Mouse (Mus musculus) gastrocnemius, adult 2 months (tissue): ENCODE measurements around the gene Dirc2. TPM values are rescaled to one million over a fixed set of nuclear protein-coding genes. Genes with fewer than 3 reads are reported as not detected.

Experiments used
- DNase-seq: peaks from one replicate; pipeline ENCODE4 v3.0.0; 2022
- H3K27ac ChIP-seq: fragments of 200-600 bp; 2 replicates; pipeline ENCODE4 v1.8.1; 2022; ENCODE audit warnings: mild to moderate bottlenecking
- H3K4me3 ChIP-seq: fragments of 200-600 bp; 2 replicates; pipeline ENCODE4 v1.8.1; 2022; ENCODE audit warnings: mild to moderate bottlenecking, moderate library complexity
- CTCF ChIP-seq: fragments of 200-600 bp; IDR thresholded peaks from 2 replicates; pipeline ENCODE4 v1.8.1; 2022; ENCODE audit warnings: antibody characterized with exemption, mild to moderate bottlenecking, moderate library complexity
- intact Hi-C: fragments of 180-260 bp; cut with DNase I; formaldehyde crosslinking; loops from one replicate; pipeline ENCODE4 v1.15.1; 2025
- total RNA-seq, 2 experiments: library from RNA; stranded (reverse); gene quantifications; 2 replicates each; pipeline ENCODE4 v1.2.3; 2021

The Dirc2 gene
- total RNA-seq, 2 experiments from 2014 or later, result 53.7 to 70.8 TPM

DNA sequence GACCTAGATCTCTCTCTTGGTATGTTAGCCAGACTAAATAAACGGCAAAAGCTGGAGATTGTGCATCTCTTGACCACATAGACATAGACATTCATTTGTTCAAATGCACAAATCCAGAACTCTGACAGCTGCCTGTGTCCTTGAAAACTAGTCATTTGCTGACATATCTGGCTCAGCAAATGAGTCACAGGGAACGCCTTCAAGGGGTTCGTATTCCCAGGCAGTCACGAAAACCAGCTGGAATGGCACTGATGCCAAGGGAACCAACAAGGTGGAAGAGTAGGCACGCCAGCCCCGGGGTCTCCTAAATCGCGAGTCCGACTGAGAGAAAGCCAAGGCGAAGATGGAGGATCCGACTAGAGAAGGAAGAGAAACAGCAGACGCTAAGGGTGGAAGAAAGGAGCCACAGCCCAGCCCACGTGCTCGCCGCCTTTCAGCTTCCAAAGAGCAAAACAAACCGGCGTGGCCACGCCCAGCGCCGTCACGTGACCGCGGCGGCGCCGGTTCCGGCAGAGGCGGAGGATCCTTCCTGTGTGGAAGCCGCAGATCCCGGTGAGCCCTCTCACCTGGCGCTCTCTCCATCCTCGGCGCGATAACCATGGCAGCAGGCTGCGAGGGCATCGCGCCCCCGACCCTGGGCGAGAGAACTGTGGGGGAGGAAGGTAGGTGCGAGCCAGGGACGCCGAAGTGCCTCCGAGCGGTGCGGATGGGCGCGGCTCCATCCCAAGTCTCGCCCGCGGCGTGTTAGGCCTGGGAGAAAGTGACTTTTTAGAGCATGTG lies 912 bp upstream of the Dirc2 start, which contains the start of gene Hspbap1:
Gene Hspbap1, plus strand, starts transcription at position 498 of the 780 bp plus-strand sequence.
- TF ChIP-seq CTCF, result no peak
- Histone ChIP-seq H3K27ac (peak within 1 kb of the TSS; percentile 97), H3K4me3 (peak within 1 kb of the TSS; percentile 76)
- peak; percentile 96 for DNase-seq
- intact Hi-C loops, result loop anchor here (2.0 to 5.0 kb wide), 3 partner anchors 21 to 47 kb away; no protein-coding TSS in a partner anchor

- DNase-seq, result no peak
- peak overlapping the region; percentile 76 for H3K4me3 ChIP-seq
- no peak for TF ChIP-seq CTCF
- H3K27ac ChIP-seq, result peak overlapping the region; percentile 97
- intact Hi-C loops, result loop anchor here (2.0 kb wide), 1 partner anchor 20 kb away; no protein-coding TSS in a partner anchor
Measured at GRCm38 (mm10) chr16:35768469-35768784, 729 bp downstream of the Dirc2 start.

DNA sequence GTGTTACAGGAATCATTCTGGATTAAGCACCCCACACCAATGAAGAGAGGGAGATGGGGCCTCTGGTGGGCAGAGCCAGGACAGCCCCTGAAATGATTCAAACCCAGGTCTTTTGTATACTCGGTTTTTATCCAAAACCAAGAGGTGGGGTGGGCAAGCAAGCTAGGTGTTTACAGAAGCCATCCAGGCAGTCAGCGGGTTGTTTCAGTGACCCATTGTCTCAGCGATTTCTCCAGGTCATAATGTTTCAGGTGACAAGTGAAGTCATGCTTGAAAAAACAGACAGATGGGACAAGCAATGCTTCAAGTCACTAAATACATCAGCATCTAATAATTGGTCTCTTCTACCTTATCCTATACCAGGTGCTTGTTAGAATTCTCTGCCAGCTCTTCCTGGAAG lies 2.8 kb downstream of the Dirc2 start:
- H3K4me3 ChIP-seq, result no peak overlapping the region
- intact Hi-C loops, result no loop called here
- TF ChIP-seq CTCF, result no peak
- no peak overlapping the region for H3K27ac ChIP-seq
- no peak for DNase-seq

DNA sequence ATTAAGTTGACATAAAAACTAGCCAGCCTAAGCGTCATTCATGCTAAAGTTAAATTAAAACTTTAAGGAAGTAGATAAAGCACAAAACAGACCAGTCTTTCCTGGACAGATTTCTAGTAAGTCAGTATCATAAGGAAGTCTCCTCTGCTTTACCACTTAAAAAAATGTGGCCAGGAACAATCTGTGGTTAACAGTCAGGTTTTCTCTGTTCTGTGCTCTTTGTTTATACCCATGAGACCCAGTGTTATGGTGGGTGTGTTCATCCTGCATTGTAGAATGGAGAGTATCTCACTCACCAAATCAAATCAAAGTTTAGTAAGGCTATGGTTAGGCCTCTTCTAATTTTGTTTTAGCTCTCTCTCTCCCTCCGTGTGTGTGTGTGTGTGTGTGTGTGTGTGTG lies 3.7 kb downstream of the Dirc2 start:
- TF ChIP-seq CTCF, result no peak
- Histone ChIP-seq H3K4me3 (no peak overlapping the region), H3K27ac (no peak overlapping the region)
- intact Hi-C loops, result no loop called here
- DNase-seq, result no peak

DNA sequence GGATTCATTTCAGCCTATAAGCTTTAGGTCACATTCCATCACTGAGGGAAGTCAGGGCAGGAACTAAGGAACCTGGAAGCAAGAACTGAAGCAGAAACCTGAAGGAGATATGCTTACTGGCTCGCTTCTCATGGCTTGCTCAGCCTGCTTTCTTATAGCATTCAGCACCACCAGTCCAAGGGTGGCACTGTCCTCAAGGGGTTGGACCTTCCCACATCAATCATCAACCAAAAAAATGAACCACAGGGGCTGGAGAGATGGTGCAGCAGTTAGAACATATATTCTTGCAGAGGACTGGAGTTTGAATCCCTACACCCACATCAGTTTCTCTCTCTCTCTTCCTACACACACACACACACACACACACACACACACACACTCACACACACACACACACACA lies 4.2 kb downstream of the Dirc2 start:
- Histone ChIP-seq H3K27ac (no peak overlapping the region), H3K4me3 (no peak overlapping the region)
- intact Hi-C loops, result no loop called here
- DNase-seq, result no peak
- TF ChIP-seq CTCF, result no peak

DNA sequence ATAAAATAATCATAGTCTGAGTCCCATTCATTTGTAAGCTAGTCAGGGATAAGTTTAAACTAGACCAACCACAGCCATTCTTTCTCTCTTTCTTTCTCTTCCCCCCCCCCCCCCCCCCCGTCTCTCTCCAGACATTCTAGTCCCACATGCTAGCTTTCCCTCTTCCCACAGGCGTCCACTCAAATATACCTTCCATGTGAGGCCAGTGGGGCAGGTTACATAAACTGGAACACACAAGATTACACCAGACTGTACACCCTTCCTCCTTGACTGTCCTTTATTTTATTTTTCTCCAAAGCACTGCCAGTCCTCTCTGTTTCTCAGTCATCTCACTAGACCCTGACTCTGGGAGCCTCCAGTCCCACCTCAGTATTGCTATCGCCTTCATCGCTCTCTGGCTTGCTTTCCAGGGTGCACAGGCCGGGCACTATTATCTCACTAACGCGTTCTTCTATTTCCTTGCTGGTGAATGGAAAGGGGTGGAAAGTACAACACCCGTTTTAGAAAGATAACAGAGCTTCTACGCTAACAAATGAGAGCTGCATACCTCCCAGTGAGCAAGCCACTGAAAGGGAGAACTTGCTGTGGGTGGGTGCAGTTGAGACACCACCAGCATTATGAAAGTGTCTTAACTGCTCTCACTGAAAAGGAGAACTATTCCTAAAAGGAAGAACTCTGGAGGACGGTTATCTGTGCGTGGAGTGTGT lies 5.4 kb downstream of the Dirc2 start:
- DNase-seq, result no peak
- H3K27ac ChIP-seq, result no peak overlapping the region
- intact Hi-C loops, result no loop called here
- TF ChIP-seq CTCF, result no peak
- no peak overlapping the region for H3K4me3 ChIP-seq

DNA sequence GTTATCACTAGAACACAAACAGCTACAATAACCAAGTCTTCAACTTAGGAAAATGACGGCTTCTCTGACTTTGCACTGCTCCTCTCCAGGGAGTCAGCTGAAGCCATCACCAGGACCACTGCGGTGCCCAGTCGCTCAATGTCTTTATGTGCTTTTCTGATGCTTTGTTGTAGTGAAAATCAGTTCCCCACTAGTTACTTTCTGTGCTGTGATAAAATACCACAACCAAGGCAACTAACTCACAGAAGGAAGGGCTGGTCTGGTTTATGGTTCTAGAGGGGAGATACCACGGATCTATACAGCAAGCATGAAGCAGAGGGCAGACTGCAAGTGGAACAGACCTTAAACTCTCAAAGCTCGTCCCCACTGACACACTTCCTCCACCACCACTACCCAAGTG lies 9.8 kb downstream of the Dirc2 start:
- Histone ChIP-seq H3K4me3 (no peak overlapping the region), H3K27ac (no peak overlapping the region)
- TF ChIP-seq CTCF, result no peak
- intact Hi-C loops, result no loop called here
- DNase-seq, result no peak

DNA sequence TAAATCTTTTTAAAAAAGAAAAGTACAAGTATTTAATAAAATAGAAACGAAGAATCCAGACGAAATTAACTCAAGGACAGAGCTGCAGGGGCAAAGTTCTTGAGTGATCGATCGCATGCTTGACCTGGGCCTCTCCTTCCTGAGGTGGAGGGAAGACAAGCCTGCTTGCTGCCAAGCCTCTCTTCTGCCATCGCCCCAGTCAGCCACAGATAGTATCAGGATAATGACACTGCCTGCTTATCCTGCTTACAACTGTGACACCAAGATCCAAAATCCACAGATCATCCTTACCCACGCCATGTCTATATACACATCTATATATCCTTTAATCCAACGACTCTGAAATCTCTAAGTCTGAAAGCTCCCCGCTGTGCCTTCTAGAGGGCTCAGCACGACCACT lies 12.5 kb downstream of the Dirc2 start:
- no peak for TF ChIP-seq CTCF
- Histone ChIP-seq H3K4me3 (no peak overlapping the region), H3K27ac (no peak overlapping the region)
- intact Hi-C loops, result no loop called here
- DNase-seq, result no peak

DNA sequence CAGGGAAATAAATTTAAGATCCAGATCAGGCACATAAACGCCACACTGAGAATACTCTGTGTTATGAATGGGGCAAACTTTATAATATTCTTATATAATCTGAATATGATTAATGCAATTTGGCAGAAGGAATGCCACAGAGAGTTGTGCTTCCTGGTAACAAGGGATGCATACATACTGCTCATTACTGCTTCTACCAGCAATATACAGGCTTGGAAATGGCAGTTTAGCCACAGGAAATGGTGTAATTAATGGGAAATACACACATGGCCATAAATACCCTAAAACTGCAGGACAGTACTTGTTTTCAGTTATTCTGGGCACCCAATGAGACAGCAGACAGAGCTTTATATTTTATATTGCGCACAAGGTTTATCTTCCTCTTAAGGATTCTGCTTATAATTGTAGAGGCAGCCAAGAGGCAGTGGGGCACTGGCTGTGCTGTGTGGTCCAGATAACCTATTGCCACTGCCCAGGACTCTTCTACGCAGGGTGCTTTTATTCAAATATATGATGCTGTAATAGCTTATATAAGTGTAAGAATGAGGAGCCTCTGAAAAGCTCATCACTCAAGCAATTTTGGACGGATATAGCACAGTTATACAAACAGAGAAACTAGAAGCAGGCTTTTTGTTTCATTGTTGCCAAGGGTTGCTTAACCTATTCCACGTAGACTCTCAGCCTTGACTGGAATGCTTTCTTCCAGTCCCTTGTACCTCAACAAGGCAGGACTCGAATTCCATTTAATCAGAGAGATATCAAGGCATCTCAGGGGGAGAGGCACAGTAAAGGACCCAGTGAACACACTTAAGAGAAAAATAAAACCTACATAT lies 13.4 kb downstream of the Dirc2 start:
- no peak for TF ChIP-seq CTCF
- intact Hi-C loops, result no loop called here

DNA sequence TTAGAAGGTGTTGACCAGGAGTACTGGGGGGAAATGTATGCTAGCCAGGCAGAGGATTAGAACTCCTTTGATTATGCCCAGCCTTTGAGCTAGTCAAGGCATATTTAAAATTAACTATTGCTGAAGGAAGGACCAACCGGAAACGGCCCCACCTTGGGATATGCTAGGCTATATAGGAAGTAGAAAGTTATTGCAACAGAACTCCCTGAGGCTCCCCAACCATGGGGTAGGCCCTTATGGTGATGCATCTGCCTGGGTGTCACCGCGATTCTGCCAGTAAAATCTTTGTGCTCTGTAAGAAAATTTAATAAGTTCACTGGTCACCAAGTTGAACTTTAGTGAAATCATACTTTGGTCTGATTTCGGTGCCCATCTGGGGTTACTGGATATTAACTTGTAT lies 15.2 kb downstream of the Dirc2 start:
- no peak overlapping the region for H3K27ac ChIP-seq
- no peak for DNase-seq
- no peak for TF ChIP-seq CTCF
- no peak overlapping the region for H3K4me3 ChIP-seq
- intact Hi-C loops, result no loop called here

More for the DNA sequence above, 13.4 kb downstream of the Dirc2 start:
- no peak for DNase-seq
- Histone ChIP-seq H3K27ac (peak overlapping the region; percentile 17; the same call in 1 of the 2 replicates), H3K4me3 (no peak overlapping the region)

- no peak overlapping the region for H3K27ac ChIP-seq
- H3K4me3 ChIP-seq, result no peak overlapping the region
- intact Hi-C loops, result no loop called here
- no peak for DNase-seq
- TF ChIP-seq CTCF, result no peak
Measured at GRCm38 (mm10) chr16:35751841-35752240, 17.3 kb downstream of the Dirc2 start.

DNA sequence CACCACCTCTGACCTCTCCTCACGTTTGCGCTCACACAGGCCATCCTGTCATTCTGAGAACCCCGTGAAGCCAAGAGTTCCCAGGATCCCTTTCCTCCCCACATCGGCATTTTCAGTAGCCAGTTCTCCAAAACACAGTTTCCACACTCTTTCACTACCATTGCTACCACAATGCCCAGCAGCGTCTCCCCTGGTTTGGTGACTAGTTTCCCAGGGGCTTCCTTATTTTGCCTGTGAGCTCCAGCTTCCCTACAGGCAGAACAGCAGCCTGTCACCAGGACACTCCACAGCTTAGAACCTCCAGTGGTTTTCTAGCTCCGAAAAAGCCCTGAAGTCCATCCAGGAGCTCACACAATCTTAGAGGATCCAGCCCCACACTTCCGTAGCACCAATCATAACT lies 19.8 kb downstream of the Dirc2 start:
- TF ChIP-seq CTCF, result no peak
- H3K27ac ChIP-seq, result peak overlapping the region; percentile 88
- no peak for DNase-seq
- intact Hi-C loops, result loop anchor here (2.0 kb wide), 1 partner anchor 19 kb away; the partner anchor contains the start of gene Dirc2
- no peak overlapping the region; the same call in 1 of the 2 replicates for H3K4me3 ChIP-seq

DNA sequence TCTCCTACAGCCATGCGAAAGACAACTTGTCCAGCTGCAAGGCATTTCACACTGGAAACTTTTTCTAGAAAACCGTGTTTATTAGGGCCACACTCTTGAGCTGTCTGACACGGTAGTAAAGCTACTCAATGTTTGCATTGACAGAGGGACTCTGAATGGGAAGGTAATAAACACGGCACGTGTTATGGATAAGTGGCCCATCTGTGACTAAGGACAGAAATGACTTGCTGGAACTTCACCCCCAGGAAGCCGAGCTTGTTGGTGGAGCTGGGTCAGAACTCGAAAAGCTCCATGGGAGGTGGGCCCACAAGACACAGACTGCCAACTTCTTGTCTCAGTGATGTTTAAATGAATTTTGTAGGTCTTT lies 20.9 kb downstream of the Dirc2 start:
- Histone ChIP-seq H3K27ac (peak overlapping the region; percentile 88), H3K4me3 (peak overlapping the region; percentile 23; the same call in 1 of the 2 replicates)
- TF ChIP-seq CTCF, result no peak
- DNase-seq, result no peak
- intact Hi-C loops, result loop anchor here (2.0 kb wide), 1 partner anchor 21 kb away; the partner anchor contains the start of gene Dirc2
